Mouse (Mus musculus): Measurements from ENCODE around the gene Leng9. TPM values are rescaled to one million over a fixed set of nuclear protein-coding genes. Genes with fewer than 3 reads are reported as not detected.

Gene Leng9
- polyA plus RNA-seq, 1 experiment = 92.5 TPM

DNA sequence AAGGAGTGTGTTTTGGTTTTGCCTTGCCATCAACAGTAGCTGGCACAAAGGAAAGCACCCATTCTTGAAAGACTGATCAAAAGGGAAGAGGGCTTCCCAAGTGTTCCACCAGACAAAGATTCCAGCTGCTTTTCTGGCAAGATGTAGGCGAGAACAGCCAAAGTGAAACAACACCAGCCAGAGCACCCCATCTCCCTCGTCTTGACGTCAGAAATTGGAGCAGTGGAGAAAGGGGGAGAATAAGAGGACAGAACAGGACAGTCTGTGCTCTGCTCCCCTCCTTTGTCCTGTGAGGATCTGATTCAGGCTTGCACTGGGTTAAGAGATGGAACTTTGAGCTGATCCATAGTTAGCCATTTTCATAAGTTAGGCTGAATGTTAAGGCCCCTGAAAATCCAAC, 38.4 kb downstream of the Leng9 start:
- Histone ChIP-seq H3K27ac (ENCODE audit: insufficient read depth, low read depth, low read length) (no peak overlapping the region), H3K36me3 (ENCODE audit: control insufficient read depth, insufficient read depth, low read length) (no peaks in the 10 kb centered on the region), H3K4me3 (ENCODE audit: low read depth, low read length) (no peak overlapping the region), H3K27me3 (ENCODE audit: control insufficient read depth, insufficient read depth, low read length) (no peaks in the 10 kb centered on the region), H3K4me1 (ENCODE audit: control insufficient read depth, insufficient read depth, insufficient read length, low read length) (no peaks in the 10 kb centered on the region)
- WGBS = 49% methylated on average over 3 of the region's 3 CpGs
- TF ChIP-seq POLR2A (IDR thresholded peaks at IDR 0.05; ENCODE audit: low read depth, low read length) = no peak
- no peak for TF ChIP-seq CTCF (IDR thresholded peaks at IDR 0.05; ENCODE audit: extremely low read depth, insufficient read length, insufficient replicate concordance, low read depth, low read length)

DNA sequence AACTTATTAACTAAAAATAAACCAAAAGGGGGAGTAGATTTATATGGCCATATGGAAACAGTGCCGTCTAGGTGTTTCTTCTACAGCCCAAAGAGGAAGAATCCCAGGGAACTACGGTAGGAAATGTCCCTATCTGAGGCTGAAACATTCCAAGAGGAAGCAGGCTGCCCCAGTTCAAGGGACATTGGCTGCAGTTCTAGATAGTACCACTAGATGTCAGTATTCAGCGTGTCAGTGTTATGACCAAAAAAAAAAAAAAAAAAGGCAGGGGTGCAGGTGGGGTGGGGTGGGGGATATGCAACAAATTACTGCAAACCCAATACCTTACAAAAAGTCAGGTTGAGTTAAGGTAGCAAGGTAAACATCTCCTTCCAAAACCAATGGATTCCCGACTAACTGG, 46.8 kb downstream of the Leng9 start:
- Histone ChIP-seq H3K36me3 (ENCODE audit: control insufficient read depth, insufficient read depth, low read length) (no peaks in the 10 kb centered on the region), H3K27me3 (ENCODE audit: control insufficient read depth, insufficient read depth, low read length) (no peaks in the 10 kb centered on the region), H3K4me3 (ENCODE audit: low read depth, low read length) (no peak overlapping the region), H3K4me1 (ENCODE audit: control insufficient read depth, insufficient read depth, insufficient read length, low read length) (peaks cover 3% of the 10 kb centered on the region; the same call in 1 of the 2 replicates), H3K27ac (ENCODE audit: insufficient read depth, low read depth, low read length) (no peak overlapping the region)
- 13% methylated on average over 4 of the region's 4 CpGs for WGBS
- no peak for TF ChIP-seq POLR2A (IDR thresholded peaks at IDR 0.05; ENCODE audit: low read depth, low read length)
- TF ChIP-seq CTCF (IDR thresholded peaks at IDR 0.05; ENCODE audit: extremely low read depth, insufficient read length, insufficient replicate concordance, low read depth, low read length) = no peak

DNA sequence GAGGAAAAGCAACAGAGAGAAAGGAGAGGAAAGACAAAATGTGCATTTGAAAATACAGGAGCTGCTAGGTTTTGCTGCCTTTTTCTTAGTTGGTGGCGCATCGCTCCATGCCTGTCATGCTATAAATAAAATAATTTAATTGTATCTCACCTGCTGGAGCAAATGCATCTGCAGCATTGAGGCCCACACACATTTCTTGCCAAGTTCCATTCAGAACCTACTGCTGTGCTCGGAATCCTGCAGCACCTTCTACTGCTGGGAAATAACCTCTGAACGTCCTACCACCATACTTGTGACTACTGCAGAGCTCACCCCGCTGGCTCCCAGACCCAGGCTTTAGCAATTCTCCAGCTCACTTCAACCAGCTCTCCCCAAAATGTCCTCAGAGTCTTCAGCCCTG, 49.0 kb downstream of the Leng9 start:
- TF ChIP-seq POLR2A (IDR thresholded peaks at IDR 0.05; ENCODE audit: low read depth, low read length) = no peak
- no peak for TF ChIP-seq CTCF (IDR thresholded peaks at IDR 0.05; ENCODE audit: extremely low read depth, insufficient read length, insufficient replicate concordance, low read depth, low read length)
- 86% methylated on average over 5 of the region's 5 CpGs for WGBS

DNA sequence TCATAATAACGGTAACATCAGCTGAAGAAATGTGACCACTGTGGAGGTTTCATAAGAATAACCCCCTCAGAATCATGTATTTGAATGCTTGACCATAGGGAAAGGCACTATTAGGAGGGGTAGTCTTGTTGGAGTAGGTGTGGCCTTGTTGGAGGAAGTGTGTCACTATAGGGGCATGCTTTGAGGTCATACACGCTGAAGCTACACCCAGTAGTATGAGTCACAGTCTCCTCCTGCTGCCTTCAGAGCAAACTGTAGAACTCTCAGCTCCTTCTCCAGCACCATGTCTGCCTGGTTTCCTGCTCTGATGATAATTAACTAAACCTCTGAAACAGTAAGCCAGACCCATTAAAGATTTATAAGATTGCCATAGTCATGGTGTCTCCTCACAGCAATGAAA, 51.3 kb downstream of the Leng9 start:
- WGBS = 49% methylated on average over 2 of the region's 2 CpGs
- H3K4me3 ChIP-seq (ENCODE audit: low read depth, low read length) = no peak overlapping the region

More for the DNA sequence above, 49.0 kb downstream of the Leng9 start:
- H3K27me3 ChIP-seq (ENCODE audit: control insufficient read depth, insufficient read depth, low read length) = no peaks in the 10 kb centered on the region
- no peaks in the 10 kb centered on the region for H3K36me3 ChIP-seq (ENCODE audit: control insufficient read depth, insufficient read depth, low read length)
- no peak overlapping the region for H3K4me3 ChIP-seq (ENCODE audit: low read depth, low read length)
- no peak overlapping the region for H3K27ac ChIP-seq (ENCODE audit: insufficient read depth, low read depth, low read length)
- H3K4me1 ChIP-seq (ENCODE audit: control insufficient read depth, insufficient read depth, insufficient read length, low read length) = peaks cover 3% of the 10 kb centered on the region; the same call in 1 of the 2 replicates

DNA sequence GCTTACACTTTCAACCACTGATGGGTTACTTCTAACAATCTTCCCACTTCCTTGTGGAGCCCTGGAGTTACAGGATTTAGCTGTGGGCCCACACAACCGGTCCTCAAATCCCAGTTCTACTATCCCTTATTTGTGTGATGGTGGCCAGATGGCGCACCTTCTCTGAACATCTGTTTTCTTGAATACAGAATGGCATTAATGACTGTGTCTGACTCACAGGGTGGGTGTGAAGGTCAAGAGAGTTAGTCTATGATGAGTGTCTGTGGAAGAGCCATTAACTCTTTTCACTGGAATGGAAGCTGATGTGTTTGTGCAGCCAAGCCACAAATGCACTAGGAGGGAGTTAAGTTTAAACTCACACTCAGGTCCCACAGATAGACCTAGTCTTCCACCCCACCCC, 51.9 kb downstream of the Leng9 start:
- Histone ChIP-seq H3K36me3 (ENCODE audit: control insufficient read depth, insufficient read depth, low read length) (no peaks in the 10 kb centered on the region), H3K27ac (ENCODE audit: insufficient read depth, low read depth, low read length) (no peak overlapping the region), H3K27me3 (ENCODE audit: control insufficient read depth, insufficient read depth, low read length) (no peaks in the 10 kb centered on the region), H3K4me3 (ENCODE audit: low read depth, low read length) (no peak overlapping the region), H3K4me1 (ENCODE audit: control insufficient read depth, insufficient read depth, insufficient read length, low read length) (no peaks in the 10 kb centered on the region)
- WGBS = 72% methylated on average over 2 of the region's 2 CpGs
- TF ChIP-seq CTCF (IDR thresholded peaks at IDR 0.05; ENCODE audit: extremely low read depth, insufficient read length, insufficient replicate concordance, low read depth, low read length) = no peak
- TF ChIP-seq POLR2A (IDR thresholded peaks at IDR 0.05; ENCODE audit: low read depth, low read length) = no peak

More for the DNA sequence above, 51.3 kb downstream of the Leng9 start:
- TF ChIP-seq CTCF (IDR thresholded peaks at IDR 0.05; ENCODE audit: extremely low read depth, insufficient read length, insufficient replicate concordance, low read depth, low read length) (no peak), POLR2A (IDR thresholded peaks at IDR 0.05; ENCODE audit: low read depth, low read length) (no peak)
- Histone ChIP-seq H3K36me3 (ENCODE audit: control insufficient read depth, insufficient read depth, low read length) (no peaks in the 10 kb centered on the region), H3K4me1 (ENCODE audit: control insufficient read depth, insufficient read depth, insufficient read length, low read length) (peaks cover 2% of the 10 kb centered on the region; the same call in 1 of the 2 replicates), H3K27ac (ENCODE audit: insufficient read depth, low read depth, low read length) (no peak overlapping the region), H3K27me3 (ENCODE audit: control insufficient read depth, insufficient read depth, low read length) (no peaks in the 10 kb centered on the region)

Other genes with a start within 250 kb of the Leng9 start
- gene Lilra6, start 234.9 kb downstream of the Leng9 start, polyA plus RNA-seq (2012; rRNA removed) = 0.42 and 1.2 TPM in 2 replicates
- gene Lair1, start 87.2 kb downstream of the Leng9 start, polyA plus RNA-seq (2012; rRNA removed) = 6.9 and 9.2 TPM in 2 replicates
- gene Ttyh1, start 31.0 kb downstream of the Leng9 start, polyA plus RNA-seq (2012; rRNA removed) = 21.5 and 23.4 TPM in 2 replicates
- gene Leng8, start 13.3 kb downstream of the Leng9 start, polyA plus RNA-seq (2012; rRNA removed) = 272 and 372 TPM in 2 replicates
- gene Cdc42ep5, start 14.5 kb upstream of the Leng9 start, polyA plus RNA-seq (2012; rRNA removed) = 252 and 655 TPM in 2 replicates
- gene Lilra5, start 87.4 kb upstream of the Leng9 start, polyA plus RNA-seq (2012; rRNA removed) = 0.22 and 0.23 TPM in 2 replicates
- gene Ncr1, start 187.3 kb upstream of the Leng9 start, polyA plus RNA-seq (2012; rRNA removed) = 0.06 and 0.15 TPM in 2 replicates
- gene Gp6, start 247.4 kb upstream of the Leng9 start, polyA plus RNA-seq (2012; rRNA removed) = 0.01 TPM in 1 of 2 replicates, not detected in the other